Mouse (Mus musculus) MN1 (cell line): ENCODE results near the gene Cachd1.

Experiments
- DNase-seq: peaks from one replicate; pipeline ENCODE4 v3.0.0-alpha.2; 2016; ENCODE audit warnings: low spot score

The Cachd1 gene

DNA sequence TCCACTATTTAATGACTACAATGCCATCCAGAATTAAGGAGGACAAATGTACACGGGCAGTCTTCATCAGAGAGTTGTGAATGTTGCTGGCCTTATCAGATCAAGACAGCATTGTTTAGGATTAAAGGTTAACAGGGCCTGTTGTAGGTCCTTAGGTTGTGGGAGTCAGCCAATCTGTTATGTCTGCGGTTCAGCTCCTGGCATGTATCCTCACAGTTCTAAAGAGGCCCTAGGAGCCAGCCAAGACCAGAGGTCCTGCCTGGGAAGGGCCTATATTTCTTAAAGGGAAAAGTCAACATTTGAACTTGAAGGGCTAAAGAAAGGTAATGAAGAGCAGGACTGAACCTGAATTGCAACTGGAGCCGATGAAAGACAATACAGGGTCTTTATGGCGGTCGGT lies 13.7 kb downstream of the Cachd1 start:
- DNase-seq: no peak

DNA sequence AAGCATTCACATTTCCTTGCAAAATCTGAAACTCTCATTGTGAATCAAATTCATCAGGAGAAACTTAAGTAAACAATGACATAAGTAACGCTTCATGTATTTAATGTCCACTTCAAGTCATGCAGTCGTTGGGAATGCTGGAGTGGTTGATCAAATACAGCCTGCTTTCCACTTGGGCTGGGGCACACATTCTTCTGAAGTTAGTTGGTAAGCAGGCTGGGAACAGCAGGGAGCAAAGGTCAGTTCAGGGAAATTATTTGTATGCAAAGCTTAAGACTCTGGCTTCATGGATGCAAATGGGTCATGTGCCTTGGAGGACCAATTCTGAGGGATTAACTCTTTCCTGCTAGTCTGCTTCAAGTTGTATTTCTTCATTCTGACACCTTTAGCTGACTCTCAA lies 16.7 kb downstream of the Cachd1 start:
- DNase-seq: no peak

DNA sequence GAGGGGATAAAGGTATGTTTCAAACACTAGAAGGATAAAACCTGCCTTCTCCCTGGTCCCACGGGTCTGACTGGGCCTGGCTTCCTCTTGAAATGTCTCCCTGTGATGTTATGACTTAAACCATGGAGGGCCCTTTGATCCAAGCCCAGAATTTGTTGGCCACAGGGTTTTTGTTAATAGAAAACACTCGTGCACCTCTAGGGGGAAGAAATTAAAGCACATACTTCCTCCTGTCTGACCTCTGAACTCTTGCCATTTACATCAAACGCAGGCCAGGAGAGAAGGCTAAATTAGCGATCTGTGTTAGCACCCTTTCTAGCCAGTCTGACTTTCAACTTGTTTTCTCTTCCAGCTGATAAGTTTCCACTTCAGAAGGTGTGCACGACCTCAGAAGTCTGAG lies 19.0 kb downstream of the Cachd1 start:
- DNase-seq: no peak

DNA sequence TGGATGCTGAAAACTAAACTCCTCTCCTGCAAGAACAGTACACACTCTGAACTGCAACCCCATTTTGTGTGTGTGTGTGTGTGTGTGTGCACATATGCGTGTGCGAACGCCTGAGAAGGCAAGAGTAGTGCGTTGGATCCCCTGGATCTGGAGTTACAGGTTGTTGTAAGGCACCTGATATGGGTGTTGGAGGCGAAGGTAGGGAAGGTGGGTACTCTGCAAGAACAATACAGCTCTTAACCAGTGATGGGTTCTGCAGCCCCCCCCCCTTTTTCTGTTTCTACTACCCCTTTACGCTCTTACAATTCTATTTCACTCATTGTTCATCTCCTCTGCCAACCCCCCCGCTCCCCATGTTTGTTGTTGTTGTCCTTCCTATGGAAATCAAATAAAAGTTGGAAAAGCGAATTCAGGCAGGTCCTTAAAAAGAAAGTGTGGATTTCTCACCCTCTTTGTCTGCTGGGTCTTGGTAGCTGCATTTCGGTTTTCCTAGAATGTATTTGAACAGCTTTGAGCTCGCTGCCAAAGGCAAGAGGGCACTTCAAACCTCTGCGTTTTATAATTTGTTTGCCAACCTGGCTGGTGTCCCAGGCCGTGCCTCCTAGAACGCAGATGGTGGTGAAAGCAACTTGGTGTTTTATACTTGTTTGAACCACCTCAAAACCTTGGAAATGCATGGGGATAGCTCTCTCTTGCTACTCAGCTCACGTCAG lies 24.4 kb downstream of the Cachd1 start:
- no peak for DNase-seq

DNA sequence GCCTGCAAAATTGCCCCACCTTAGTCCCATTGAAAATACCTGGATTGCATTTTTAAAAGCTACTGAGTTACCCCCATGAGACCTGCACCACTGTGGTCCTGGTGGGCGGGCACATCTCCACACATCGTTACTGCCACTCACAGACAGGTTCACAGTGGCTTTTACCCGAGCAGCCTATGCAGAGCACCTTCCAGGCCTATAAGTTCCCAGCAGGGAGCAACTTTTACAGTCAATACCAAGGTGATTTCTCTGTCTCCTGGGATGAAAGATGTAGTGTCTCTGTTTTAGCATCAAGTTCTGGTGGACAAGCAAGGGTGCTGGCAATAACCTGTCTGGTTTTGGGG lies 24.9 kb downstream of the Cachd1 start:
- no peak for DNase-seq

DNA sequence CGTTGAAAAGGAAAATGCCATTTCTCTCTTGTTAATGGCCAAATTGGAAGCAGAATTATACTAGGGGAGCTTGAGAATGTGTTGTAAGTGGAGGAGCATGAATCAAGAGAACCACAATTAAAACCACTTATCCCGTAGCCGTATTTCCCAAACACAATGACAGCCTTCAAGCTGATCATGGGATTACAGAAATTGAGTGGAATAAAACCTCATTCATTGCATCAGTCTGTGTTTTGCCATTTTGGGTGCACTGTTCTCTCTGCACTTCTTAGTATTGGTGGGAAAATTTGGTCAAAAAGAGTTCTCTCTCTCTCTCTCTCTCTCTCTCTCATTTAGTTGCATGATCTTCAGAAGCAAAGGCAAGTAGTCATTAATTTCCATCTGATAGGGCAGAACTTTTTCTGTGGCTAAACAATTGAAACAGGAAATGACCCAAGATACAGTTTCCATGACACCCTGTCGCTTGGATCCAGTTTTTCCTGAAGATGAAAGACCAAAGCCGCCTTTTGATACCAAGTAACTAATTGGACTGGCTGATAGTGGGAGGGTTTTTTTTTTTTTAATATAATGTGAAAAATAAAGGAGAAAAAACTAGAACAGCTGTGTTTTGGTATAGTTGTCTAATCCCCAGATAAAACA lies 34.7 kb downstream of the Cachd1 start:
- DNase-seq: no peak

DNA sequence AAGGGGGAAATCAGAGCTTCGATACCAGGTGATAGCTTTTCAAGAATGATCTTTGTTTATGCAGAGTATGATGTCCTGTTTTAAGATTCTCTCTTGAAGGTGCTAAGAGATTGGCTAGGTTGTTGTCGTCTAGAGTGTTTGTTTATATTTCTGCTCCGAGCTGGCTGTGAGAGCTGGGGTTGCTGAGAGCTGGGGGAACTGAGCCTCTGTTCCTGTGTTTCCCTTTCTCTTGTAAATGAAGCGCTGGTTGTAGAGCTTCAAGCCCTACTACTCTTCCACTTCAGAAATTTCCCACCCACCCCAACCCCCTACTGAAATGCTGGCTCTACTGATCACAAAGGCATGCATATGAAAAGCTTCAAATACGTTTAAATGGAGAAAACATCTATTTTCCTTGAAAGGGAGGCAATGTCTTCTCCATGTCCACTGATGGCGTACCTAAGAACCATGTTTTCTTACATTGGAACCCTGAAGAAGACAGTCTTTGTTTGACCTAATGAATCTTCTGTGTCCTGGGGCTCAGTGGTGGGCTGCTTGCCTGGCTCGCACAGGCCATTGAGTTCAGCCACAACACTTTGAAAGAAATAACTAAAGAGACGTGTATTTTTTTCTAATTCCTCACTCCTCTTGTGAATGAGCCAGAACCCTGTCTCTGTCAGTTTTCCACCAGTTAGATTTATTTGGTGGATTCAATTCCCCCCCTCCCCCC lies 35.5 kb downstream of the Cachd1 start:
- DNase-seq: no peak

DNA sequence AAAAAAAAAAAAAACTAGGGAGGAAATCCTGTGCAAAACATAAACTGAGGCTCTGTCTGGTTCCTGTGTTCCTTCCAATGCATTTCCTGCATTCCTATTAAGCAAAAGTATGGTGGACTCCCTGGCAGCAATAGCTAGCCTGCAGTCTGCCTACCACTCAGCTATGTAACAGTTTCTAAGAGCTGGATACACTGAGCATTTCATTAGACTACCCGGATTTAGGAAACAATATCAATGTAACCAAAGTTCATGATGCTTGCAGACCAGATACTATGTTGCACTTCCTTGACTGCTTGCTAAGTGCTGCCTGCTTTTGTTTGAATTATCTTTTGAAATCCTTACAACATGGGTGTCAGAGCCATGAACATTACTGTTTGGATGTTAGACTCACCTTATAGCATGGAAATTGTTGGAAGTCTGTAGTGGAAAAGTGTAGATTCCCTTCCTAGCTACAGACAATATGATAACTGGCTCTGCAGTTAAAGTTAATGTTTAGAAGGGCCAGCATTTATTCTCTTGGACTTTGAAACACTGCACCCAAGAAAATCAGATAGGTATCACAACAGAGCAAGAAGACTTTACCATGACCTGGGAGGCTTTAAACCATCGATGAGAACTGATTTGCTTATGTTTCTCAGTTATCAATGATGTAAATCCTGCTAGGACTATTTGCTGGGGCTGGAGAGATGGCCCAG lies 37.4 kb downstream of the Cachd1 start:
- no peak for DNase-seq

DNA sequence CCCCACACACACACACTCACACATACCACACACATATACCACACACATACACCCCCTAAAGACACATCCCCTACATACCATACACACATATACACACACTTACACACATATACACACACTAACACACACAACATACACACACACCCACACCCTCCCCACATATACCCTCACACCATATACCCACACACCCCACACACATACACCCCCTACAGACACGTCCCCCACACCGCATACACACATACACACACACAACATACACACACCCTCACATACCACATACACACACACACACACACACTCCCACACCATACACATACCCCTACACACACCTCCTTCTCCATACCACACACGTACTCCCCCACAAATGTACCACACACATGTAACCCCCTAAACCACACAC lies 42.8 kb downstream of the Cachd1 start:
- DNase-seq: no peak

DNA sequence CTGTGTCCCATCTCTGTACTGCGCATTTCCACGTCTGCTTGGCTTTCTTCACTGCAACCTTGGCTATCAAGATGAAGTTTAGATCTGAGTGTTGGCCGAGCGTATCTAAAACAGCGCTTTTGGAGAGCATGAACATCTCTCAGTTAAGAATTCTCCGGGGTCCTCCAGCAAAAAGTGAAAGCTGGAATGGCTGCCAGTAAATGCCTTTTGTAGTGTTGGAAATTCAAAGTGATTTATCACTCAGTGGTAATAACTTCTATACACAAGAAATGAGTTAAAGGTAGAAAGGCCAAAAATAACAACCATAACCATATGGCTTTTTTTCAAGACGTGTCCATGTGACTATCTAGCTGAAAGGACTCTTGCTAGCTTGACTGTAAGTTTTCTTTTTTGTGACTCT lies 46.1 kb downstream of the Cachd1 start:
- DNase-seq: no peak

DNA sequence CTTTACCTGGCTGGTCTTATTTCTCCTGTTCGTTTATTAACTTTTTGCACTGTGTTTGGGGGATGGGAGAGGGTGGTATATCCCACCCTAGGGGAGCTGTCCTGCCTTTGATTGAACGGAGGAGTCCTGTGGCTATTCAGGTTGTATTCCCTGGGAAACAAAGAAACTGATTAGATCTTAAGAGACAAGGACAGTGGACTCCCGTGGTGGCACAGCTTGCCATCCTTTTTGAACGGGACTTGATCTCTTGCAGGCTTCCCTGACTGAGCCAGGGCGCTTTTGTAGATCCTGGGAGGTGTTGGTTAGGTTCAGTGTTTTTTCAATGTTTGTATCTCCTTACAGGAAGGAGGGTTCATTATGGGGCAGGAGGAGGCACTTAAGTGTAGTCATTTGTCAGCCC lies 50.9 kb downstream of the Cachd1 start:
- DNase-seq: no peak

DNA sequence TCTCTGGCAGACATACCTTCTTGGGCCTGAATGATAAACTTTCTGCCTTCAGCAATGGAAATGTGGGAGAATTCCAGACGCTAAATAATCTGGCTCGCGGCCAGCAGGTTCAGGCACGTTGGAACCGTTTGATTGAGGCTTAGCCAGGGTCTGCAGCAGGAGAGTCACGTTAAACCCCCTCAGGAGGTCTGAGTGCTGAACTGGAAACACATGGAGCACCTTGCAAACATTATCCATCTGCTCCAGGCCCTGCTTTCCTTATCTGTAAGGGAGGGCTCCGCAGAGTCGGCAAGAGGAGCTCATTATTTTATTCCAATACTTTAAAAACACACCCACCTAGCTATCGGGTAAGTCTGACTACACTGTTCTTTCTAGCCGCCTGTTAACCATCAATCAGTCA lies 52.3 kb downstream of the Cachd1 start:
- DNase-seq: no peak

DNA sequence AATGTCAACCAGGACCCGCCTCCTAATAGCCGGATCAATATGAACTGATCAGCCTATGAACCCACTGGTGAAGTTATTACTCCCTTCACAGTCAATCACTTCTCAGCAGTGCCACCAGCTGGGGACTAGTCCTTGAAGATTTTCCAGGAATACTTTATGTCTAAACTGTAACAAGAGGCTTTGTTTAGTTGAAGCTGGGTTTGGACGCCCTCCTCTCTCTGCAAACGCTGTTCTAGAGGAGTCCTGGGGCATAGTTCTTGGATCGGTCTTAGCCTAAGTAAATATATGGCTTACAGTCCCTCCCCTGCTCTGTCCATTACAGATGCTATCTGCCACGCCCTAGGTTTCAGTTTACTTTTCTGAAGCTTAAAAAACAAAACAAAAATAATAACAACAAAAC lies 60.7 kb downstream of the Cachd1 start:
- no peak for DNase-seq

DNA sequence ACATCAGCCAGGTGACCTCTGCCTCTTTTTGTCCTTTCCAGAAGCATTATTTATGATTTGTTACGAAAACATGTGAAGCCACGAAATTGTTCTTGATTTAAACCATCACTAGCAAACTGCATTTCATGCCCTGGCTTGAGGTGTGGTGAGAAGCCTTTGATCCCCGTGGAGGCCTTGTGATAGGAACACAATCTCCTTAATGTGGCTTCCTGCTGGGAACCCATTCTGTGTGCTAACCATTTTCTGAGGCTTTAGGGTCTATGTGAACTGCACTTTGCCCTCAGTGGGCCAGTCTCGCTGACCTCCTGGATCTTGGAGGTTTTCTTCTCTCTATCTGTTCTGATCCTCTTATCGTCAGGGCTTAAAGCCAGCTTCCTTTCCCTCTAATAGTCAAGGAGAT lies 66.2 kb downstream of the Cachd1 start:
- no peak for DNase-seq

DNA sequence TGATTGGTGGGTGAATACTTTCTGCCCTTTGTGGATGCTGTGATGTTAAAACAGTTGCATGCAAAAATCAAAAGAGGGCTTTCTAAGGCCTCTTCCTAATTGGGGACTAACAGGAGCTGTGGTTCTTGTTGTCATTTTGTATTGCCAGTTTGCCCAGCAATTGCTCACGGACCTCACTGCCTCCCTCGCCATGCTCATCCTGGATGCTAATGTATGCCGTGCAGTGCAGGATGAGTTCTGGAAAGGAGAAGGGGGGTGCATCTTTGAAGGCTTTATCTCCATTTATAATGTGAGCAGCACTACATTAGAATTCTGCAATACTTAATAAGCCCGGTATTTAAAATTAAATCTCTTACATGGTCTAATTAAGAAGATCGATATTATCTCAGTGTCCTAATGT lies 66.6 kb downstream of the Cachd1 start:
- DNase-seq: no peak

DNA sequence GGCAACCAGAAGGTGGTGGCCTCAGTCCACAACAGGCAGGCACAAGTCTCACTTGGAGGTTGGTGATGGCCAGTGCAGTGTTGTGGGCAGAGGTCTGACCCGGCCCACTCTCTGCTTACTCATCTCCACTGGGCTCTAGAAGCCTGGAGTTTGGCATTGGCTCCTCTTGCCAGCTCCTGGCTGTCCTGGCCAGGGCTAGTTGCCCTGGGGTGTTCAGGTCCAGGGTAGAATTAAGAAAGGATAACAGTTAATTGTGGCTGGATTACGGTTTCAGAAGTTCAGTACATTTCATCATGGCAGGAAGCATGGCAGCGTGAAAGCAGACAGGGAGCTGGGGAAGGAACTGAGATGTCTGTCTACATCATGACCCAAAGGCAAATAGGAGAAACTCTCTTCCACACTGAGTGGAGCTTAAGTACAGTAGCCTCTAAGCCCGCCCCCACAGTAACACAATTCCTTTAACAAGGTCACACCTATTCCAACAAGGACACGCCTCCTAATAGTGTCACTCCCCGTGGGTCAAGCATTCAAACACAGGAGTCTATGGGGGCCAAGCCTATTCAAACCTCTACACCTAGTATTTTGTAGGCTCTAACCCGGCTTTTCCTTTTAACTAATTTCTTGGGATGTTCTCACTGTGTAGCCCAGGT lies 74.5 kb downstream of the Cachd1 start:
- no peak for DNase-seq

DNA sequence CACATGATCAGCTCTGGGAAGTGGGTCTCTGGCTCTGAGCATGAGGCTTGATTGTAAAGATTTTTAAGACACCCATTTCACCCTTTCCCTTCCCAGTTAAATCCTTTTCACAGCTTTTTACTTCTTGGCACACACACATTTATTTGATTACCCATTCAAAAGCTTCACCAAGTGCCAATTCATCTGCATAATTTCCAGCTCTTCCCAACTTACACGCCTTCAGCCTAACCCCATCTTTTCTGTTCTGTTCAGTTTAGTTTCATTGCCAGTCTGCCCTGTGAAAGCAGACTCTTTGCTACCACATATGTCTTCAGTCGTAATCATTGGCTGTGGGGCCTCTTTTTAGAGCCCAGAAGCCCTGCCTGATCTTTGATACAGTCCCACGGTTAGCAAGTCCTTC lies 76.0 kb downstream of the Cachd1 start:
- no peak for DNase-seq

DNA sequence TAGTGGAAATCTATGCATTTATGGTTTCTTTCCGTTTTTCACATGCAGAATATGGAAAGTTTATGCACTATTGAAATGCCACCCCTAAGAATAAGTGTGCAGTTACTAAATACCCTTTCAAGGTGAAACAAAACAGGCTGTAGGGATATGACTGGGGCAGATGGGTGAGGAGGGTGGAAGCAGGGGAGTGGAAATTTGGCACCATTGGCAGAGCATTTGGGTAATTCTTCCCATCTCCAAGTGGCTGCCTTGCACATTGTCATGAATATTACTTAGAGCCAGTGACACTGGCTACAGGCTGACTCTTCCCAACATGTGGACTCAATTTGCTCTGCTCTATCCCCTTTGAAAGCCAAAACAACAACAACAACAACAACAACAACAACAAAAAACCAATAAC lies 77.0 kb downstream of the Cachd1 start:
- DNase-seq: no peak

DNA sequence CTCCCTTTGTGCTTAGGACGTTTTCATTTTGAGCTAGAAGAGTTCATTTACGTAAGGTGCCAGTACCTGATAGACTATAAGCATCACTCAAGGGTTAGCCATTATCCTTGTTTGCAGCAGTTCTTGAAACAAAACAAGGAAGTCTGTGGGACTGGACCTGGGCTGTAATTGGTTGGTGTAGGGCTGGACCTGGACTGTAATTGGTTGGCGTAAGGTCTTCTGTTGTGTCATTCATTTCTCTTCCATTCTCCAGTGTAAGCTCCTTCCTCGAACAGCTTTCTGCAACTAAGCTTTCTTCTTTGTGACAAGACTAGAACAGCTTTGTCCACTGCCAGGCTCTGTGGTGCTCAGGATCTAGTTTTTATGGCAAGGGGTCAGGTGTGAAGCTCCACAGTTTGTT lies 78.9 kb downstream of the Cachd1 start:
- DNase-seq: no peak

DNA sequence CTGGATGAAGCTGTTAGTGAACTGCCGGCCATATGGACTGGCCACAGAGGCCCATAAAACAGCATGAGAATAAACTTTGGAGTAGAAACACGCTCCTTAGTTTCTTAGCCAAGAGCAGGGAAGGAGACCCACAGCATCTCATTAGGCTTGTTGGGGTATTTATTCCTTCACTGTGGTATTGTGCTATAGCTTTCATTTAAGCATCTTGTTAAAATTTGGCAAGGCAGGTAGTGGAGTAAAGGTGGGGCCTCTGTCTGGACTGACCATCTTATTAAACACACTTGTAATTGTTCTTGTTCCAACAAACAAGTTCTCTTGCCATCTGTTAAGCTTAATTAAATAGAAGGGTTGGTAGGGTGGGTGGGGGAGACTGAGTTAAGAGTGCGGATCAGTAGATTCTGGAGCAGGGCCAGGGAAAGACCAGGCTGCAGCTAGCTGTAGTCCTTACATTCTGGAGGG lies 81.0 kb downstream of the Cachd1 start:
- DNase-seq: no peak

DNA sequence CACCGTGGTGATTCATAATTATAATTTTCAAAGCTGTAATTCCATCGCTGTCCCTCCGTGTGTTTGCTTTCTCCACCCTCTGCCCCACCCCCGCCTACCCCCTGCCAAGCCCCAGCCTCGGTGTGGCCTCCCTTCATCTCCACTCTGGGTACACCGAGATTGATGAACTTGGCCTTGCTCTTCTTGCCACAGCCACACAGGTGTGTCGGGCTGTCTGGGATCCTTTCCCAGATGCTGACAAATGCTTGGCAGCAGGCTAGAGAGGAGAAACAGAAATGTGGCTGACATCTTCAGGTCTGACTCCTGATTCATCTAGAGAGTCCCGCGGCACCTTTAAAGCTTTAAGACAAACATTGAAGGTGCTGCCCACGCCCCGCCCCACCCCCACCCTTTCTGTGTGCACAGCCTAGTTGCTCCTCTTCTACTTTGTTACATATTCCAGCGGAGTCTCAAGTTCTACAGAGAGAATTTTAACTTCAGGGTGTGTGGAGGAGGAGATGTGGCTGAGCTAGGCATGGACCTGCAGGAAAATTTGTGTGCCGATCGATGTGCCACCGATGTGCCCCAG lies 87.5 kb downstream of the Cachd1 start:
- no peak for DNase-seq

DNA sequence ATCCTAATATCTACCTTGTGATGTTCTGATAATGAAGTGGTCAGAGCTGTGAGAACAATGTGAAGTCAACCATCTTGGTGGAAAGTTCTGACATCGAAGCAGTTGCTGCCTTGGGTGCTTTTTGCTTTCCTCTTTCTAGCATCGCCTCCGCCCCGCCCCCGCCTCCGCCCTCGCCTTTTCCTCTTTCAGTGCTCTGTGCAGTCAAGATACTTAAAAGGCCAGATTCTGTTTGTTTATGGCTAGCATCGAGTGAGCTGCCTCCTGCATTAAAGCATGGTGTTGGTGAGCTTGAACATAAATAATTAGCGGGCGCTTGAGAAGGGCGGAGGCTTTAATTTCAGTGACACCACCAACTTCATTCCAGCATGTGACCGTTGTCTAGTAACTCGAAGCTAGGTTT lies 88.9 kb downstream of the Cachd1 start:
- DNase-seq: no peak
